Mouse (Mus musculus): ENCODE measurements around the gene Plxdc2.

- TF ChIP-seq CTCF (IDR thresholded peaks at IDR 0.05; ENCODE audit: low read depth, low read length) = no peak
- no peak for TF ChIP-seq POLR2A (IDR thresholded peaks at IDR 0.05; ENCODE audit: extremely low read depth, insufficient read depth, low read length)
Observed at GRCm38 (mm10) chr2:16356106-16356818, at the start of gene Plxdc2.

Data from liver, adult 2 months (tissue).